Mouse (Mus musculus) hindbrain, embryonic 14.5 days (tissue): ENCODE results near the gene Tmem163. TPM values are rescaled to one million over a fixed set of nuclear protein-coding genes. Genes with fewer than 3 reads are reported as not detected.

Experiments
- ATAC-seq: fragments of 200-750 bp; cut with Nextera tagmentation; 2 replicates; pipeline ENCODE4 v1.8.0; 2017; ENCODE audit warnings: moderate number of reproducible peaks, mild to moderate bottlenecking, moderate TSS enrichment, moderate library complexity; ENCODE audit not compliant: low FRiP score
- DNase-seq: peaks from one replicate; pipeline ENCODE4 v3.0.0-alpha.2; 2015; ENCODE audit warnings: low spot score
- H3K27ac ChIP-seq: fragments of 300-500 bp; sonication (generic); 2 replicates; pipeline ENCODE4 v1.5.1; 2014; ENCODE audit warnings: mild to moderate bottlenecking, moderate library complexity
- H3K27me3 ChIP-seq: fragments of 300-500 bp; sonication (generic); 2 replicates; pipeline ENCODE4 v1.6.1; 2014; ENCODE audit warnings: mild to moderate bottlenecking, low read length, mixed read lengths; ENCODE audit not compliant: control insufficient read depth, insufficient read depth
- H3K36me3 ChIP-seq: fragments of 300-500 bp; sonication (generic); replicated peaks from 2 replicates; pipeline ENCODE4 v1.6.1; 2014; ENCODE audit not compliant: control insufficient read depth, insufficient read depth
- H3K4me1 ChIP-seq: fragments of 300-500 bp; sonication (generic); replicated peaks from 2 replicates; pipeline ENCODE4 v1.6.1; 2014; ENCODE audit warnings: antibody characterized with exemption, low read length, mixed read lengths; ENCODE audit not compliant: control insufficient read depth, insufficient read depth
- H3K4me2 ChIP-seq: fragments of 300-500 bp; sonication (generic); replicated peaks from 2 replicates; pipeline ENCODE4 v1.6.1; 2014; ENCODE audit warnings: mild to moderate bottlenecking, moderate library complexity
- H3K4me3 ChIP-seq: fragments of 300-500 bp; sonication (generic); replicated peaks from 2 replicates; pipeline ENCODE4 v1.5.1; 2014; ENCODE audit warnings: mild to moderate bottlenecking, low read length
- H3K9ac ChIP-seq: fragments of 300-500 bp; sonication (generic); 2 replicates; pipeline ENCODE4 v1.6.1; 2014
- H3K9me3 ChIP-seq: fragments of 300-500 bp; sonication (generic); 2 replicates; pipeline ENCODE4 v1.6.1; 2016; ENCODE audit warnings: low read length; ENCODE audit not compliant: control insufficient read depth
- WGBS: fragments of 180-500 bp; shearing (Covaris S2); extraction: QIAGEN DNeasy Blood & Tissue Kit; methylation state at CpG from one replicate; pipeline ENCODE4 v1.1.7; 2014; 5-methylcytosine and 5-hydroxymethylcytosine counted together
- polyA plus RNA-seq: library from polyadenylated mRNA; unstranded; fragments of >200 nt; fragmentation: Nextera tagmentation; extraction: Ambion mirVana; gene quantifications from 2 replicates; pipeline ENCODE4 v1.2.1, GENCODE M21; 2014

Gene Tmem163
- polyA plus RNA-seq: 55.6 and 61.5 TPM in 2 replicates

DNA sequence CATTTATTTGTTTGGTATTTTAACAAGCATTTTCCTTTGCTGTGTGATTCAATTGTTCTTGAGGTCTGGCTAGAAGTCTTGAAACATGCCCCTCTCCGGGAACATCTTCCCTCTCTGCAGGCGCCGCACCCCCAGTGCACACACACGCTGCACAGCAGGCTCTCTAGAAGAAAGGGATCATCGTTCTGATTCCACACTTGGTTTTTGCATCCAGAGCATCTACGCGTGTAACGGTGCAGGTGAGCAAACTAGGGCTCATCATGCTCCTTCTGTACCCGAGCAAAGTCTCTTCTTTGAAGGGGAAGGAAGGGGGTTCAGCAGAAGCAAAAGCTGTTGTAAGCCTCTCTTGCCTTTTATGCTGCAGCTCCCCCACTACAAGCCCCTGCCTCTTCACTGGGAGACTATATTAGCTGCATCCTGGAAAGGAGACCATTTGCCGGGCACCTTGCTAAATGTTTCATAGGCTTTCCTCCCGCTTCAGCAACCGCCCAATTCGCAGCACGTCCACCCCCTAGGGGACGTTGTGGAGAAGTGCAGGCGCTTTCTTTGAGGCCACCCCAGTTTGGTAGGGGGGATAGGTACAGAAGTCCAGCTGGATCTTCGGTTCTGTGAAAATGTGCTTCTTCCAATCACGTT, at the start of gene Tmem163:
Gene Tmem163 (minus strand): TSS at position 51 of the 636 bp plus-strand sequence.
- WGBS: 8% methylated on average over 18 of the region's 18 CpGs
- Histone ChIP-seq H3K36me3 (no peaks in the 10 kb centered on the region), H3K4me2 (peak within 1 kb of the TSS; percentile 83), H3K27ac (peak within 1 kb of the TSS; percentile 75), H3K4me1 (peaks cover 16% of the 10 kb centered on the region; the same call in 1 of the 2 replicates), H3K9ac (peak within 1 kb of the TSS; percentile 77), H3K27me3 (peaks cover 12% of the 10 kb centered on the region; the same call in 1 of the 2 replicates), H3K4me3 (peak within 1 kb of the TSS; percentile 66), H3K9me3 (no peaks in the 10 kb centered on the region)
- no peak; the same call in 1 of the 2 replicates for ATAC-seq
- peak; percentile 72 for DNase-seq

DNA sequence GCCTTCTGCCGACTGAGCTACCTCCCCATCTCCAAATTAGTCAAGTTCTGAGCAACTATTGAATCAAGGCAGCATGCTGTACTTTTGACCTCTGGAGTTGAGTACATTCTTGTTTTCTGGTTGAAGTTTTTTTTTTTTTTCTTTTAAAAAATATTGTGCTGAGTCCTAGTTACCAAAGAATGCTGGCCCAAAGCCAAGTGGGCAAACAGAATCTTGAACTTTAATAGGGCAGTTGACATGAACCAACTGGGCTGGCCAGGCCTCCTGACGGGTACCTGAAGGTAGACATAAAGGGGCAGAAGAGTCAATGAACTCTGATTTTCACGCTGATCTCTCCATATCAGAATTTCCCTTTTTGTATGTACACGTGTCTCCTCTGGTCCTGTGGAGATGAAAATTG, 49.7 kb upstream of the Tmem163 start, which contains the start of gene Acmsd:
Gene Acmsd (plus strand): TSS at position 318 of the 400 bp plus-strand sequence.
- Histone ChIP-seq H3K9ac (no peak within 1 kb of the TSS), H3K4me2 (no peak within 1 kb of the TSS), H3K27me3 (no peaks in the 10 kb centered on the region), H3K4me3 (no peak within 1 kb of the TSS), H3K4me1 (no peaks in the 10 kb centered on the region), H3K27ac (no peak within 1 kb of the TSS), H3K9me3 (0 out of 2 replicates have a peak, but pooled peaks cover 6% of the 10 kb centered on the region), H3K36me3 (no peaks in the 10 kb centered on the region)
- ATAC-seq (no peak), DNase-seq (no peak)
- WGBS: 93% methylated on average over 4 of the region's 4 CpGs

DNA sequence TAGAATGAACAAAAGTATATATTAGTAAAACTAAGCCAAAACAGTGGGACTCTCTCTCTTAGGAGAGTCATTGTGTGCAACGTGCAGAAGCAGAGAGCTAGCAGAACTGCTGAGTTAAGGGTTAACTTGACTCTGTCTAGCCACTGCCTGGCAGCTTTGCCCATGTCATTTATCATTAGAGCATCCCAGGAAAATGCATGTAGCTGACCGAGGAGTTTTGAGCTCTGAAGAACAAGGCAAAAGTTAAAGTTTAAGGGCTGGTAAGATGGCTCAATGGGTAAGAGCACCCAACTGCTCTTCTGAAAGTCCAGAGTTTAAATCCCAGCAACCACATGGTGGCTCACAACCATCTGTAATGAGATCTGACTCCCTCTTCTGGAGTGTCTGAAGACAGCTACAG, 44.2 kb upstream of the Tmem163 start:
- no peaks in the 10 kb centered on the region for H3K4me1 ChIP-seq
- H3K4me2 ChIP-seq: no peak overlapping the region
- no peaks in the 10 kb centered on the region for H3K36me3 ChIP-seq
- H3K9me3 ChIP-seq: 0 out of 2 replicates have a peak, but pooled peaks cover 1% of the 10 kb centered on the region
- no peak for ATAC-seq
- H3K27me3 ChIP-seq: no peaks in the 10 kb centered on the region
- DNase-seq: no peak
- H3K4me3 ChIP-seq: no peak overlapping the region
- H3K9ac ChIP-seq: no peak overlapping the region
- WGBS: 54% methylated on average over 2 of the region's 2 CpGs
- H3K27ac ChIP-seq: no peak overlapping the region

DNA sequence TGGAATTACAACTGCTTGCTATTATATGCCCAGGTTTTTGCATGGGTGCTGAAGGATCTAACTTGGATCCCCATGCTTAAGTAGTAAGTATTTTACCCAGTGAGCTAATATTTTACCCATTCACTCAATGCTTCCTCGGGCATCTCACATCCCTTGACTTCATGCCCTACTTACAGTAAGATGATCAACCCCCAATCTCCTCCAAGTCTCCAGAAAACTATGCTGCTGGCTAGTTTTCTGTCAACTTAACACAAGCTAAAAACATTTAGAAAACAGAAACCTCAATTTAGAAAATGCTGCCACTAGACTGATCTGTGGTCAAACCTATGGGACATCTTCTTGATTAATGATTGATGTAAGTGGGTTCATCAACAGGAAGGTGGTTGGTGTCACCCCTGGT, 38.9 kb upstream of the Tmem163 start:
- 94% methylated on average over 1 of the region's 1 CpGs for WGBS
- H3K4me1 ChIP-seq: no peaks in the 10 kb centered on the region

DNA sequence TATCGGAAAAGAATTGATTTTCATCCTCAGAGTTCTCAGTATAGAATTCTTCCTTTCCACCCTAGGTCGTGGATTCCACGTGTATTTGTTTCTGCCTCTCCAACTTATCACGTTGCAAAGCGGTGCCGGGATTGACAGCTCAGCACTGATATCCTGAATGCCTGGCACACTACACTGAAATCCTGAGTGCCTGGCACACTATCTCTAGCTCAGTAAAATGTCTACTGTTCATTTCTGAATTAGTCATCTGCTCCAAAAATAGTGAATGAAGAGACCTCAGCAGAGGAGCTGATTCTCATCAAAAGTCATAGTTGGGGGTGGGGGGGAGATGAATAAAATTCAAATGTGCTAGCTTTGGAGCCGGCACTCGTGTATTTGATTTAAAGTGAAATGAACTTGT, 37.1 kb upstream of the Tmem163 start:
- 90% methylated on average over 8 of the region's 8 CpGs for WGBS
- no peak for ATAC-seq
- Histone ChIP-seq H3K9ac (no peak overlapping the region), H3K27ac (no peak overlapping the region), H3K4me2 (no peak overlapping the region), H3K4me1 (no peaks in the 10 kb centered on the region), H3K9me3 (no peaks in the 10 kb centered on the region), H3K4me3 (no peak overlapping the region), H3K27me3 (no peaks in the 10 kb centered on the region), H3K36me3 (no peaks in the 10 kb centered on the region)
- DNase-seq: no peak

More for the DNA sequence above, 38.9 kb upstream of the Tmem163 start:
- Histone ChIP-seq H3K36me3 (no peaks in the 10 kb centered on the region), H3K9me3 (no peaks in the 10 kb centered on the region), H3K9ac (no peak overlapping the region), H3K27me3 (no peaks in the 10 kb centered on the region), H3K4me2 (no peak overlapping the region), H3K4me3 (no peak overlapping the region), H3K27ac (no peak overlapping the region)
- ATAC-seq (no peak), DNase-seq (no peak)

DNA sequence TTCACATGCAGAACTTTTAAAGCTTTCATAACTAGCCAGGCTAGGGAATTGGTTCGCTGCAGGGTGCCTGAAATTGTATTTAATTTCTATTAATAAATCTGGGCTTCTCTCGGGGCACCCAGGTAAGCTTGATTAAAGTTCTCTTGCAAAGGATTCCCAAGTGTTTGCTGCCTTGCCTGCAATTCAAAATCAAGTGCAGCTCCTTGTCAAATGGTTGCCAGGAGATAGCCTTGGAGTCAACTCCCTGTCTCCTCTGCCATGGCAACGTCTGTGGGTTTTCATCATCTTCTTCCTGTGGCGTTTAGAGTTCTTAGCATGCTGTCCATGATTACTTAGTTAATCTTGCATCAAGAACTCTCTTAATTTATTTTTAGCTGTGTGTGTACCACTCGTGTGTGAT, 26.9 kb upstream of the Tmem163 start:
- DNase-seq (no peak), ATAC-seq (no peak)
- WGBS: 60% methylated on average over 5 of the region's 5 CpGs

DNA sequence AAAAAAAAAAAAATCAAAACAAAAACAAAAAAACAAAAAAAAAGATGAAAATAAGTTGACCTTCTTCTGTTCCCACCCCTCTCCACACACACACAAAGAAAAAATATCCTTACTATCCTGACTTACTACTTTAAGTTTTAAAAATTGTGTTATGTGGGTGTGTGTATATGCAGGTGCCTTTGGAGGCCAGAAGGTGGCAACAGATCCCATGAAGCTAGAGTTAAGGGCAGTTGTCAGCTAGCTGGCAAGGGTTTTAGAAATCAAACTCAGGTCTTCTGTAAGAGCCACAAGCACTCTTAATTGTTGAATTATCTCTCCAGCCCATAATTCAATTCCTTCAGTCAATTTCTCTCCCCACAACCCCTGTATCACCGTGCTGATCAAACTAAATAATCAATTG, 22.8 kb upstream of the Tmem163 start:
- ATAC-seq (no peak), DNase-seq (no peak)
- no peak overlapping the region for H3K27ac ChIP-seq
- H3K9ac ChIP-seq: no peak overlapping the region
- H3K4me3 ChIP-seq: no peak overlapping the region
- no peaks in the 10 kb centered on the region for H3K27me3 ChIP-seq
- 83% methylated on average over 1 of the region's 1 CpGs for WGBS
- H3K9me3 ChIP-seq: no peaks in the 10 kb centered on the region
- H3K4me2 ChIP-seq: no peak overlapping the region
- H3K36me3 ChIP-seq: no peaks in the 10 kb centered on the region
- no peaks in the 10 kb centered on the region for H3K4me1 ChIP-seq

More for the DNA sequence above, 26.9 kb upstream of the Tmem163 start:
- Histone ChIP-seq H3K27ac (no peak overlapping the region), H3K4me2 (no peak overlapping the region), H3K27me3 (no peaks in the 10 kb centered on the region), H3K9ac (no peak overlapping the region), H3K4me1 (no peaks in the 10 kb centered on the region), H3K36me3 (no peaks in the 10 kb centered on the region), H3K9me3 (no peaks in the 10 kb centered on the region), H3K4me3 (no peak overlapping the region)

DNA sequence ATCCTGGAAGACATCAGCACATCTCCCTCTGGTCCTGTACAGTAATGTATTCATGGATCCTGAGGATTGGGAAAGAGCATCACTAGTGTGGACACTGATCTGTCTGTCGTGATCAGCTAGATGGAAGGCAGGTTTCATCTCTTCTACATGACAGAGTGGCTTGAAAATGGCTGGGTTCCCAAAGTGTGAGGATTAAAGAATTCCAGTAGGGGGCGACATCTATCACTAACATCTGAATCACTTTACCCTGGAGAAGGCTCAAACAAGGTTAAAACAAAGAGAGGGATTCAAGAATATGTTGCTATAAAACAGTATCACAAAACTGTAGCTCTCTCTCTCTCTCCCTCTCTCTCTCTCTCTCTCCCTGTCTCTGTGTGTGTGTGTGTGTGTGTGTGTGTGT, 17.2 kb upstream of the Tmem163 start:
- Histone ChIP-seq H3K4me2 (no peak overlapping the region), H3K27ac (no peak overlapping the region), H3K4me1 (no peaks in the 10 kb centered on the region), H3K4me3 (no peak overlapping the region), H3K36me3 (no peaks in the 10 kb centered on the region), H3K27me3 (no peaks in the 10 kb centered on the region), H3K9ac (no peak overlapping the region), H3K9me3 (no peaks in the 10 kb centered on the region)
- DNase-seq (peak; percentile 52), ATAC-seq (no peak)
- WGBS: 27% methylated on average over 2 of the region's 2 CpGs

DNA sequence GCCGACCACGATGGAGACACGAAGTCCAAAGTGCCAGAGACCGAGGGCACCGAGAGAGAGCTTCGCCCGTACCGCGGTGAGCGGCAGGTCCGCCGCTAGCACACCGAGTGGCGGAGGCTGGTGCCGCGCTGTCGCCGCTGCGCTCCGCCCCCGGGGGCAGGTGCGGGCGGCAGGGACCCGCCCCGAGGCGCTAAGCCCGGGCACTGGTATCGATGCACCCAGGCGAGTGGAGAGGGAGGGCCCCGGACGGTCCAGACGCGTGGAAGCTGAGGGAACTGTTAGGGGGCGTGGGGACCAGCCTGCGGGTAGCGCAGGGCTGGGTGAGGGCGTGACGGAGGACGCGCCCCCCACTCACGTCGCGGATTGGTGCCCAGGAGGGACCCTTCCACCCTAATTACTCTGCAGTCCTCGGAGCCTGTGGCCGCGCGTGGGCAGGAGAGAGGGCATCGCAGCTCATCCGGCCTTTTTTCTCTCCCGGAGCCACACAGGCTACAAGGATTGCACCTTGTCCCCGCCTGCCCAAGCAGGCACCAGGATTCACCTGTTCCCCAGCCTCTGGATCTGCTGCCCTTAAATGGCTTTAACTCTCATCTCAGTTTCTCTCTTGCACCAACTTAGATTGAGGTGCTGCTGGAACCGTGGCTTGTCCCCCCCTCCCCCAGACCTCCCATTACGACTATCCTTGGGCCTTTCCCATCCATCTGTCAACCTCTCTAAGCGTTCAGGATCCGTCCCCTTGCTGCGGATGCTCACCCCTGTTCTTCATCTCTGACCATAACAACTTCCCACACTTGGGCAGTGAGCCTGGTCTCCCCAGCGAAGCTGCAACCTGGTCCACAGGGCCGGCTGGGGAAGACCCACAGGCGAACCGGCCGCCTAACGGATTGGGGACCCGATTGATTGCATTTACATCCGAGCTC, 1.4 kb downstream of the Tmem163 start:
- Histone ChIP-seq H3K4me3 (peak overlapping the region; percentile 66), H3K27me3 (peaks cover 12% of the 10 kb centered on the region; the same call in 1 of the 2 replicates), H3K9ac (peak overlapping the region; percentile 77), H3K4me1 (peaks cover 16% of the 10 kb centered on the region; the same call in 1 of the 2 replicates), H3K27ac (peak overlapping the region; percentile 75), H3K9me3 (no peaks in the 10 kb centered on the region), H3K4me2 (peak overlapping the region; percentile 83), H3K36me3 (no peaks in the 10 kb centered on the region)
- ATAC-seq: peak; percentile 75
- DNase-seq: peak; percentile 36
- WGBS: 2% methylated on average over 62 of the region's 64 CpGs
